Mouse (Mus musculus): ENCODE results near the gene Rsrc1. TPM values are rescaled to one million over a fixed set of nuclear protein-coding genes. Genes with fewer than 3 reads are reported as not detected.
A peak's percentile ranks its signal among the peaks of the same experiment; 100 is the strongest.
"Not testable (repeated sequence)": the region's sequence is repeated elsewhere in the genome, so short reads cannot be mapped to it uniquely, and the experiment has no call there.

The Rsrc1 gene
- total RNA-seq, 2 experiments from 2014 or later = 41.4 to 53.2 TPM

DNA sequence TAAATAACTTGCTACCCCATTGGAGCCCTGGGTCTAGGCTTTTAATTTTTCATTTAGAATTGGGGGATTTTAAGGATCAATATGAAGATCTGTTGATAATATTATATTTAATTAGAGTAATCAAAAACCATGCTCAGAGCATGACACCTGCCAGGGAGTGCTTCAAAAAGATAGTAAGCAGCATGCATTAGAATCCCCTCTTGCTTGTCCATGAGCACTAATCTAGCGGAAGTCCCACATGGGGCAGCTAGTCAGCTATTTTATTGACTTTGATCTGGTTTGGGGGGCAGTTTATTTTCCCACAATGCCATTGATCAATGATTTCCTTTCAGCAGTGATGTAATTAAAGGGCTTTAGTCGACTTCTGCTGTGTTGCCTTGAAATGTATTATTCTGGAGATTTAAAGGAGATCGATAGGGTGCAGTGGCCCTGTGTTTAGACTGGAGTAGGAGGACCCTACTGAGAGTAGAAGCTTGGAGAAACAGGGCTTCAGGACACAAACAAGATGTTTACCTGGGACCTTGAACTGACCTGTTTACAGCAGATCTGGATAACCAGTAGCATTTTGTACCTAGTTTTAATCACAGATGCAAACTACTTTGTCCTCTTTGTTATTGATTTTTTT is 251.5 kb downstream of the Rsrc1 start:
- no peak for ATAC-seq (replicated peaks; ENCODE audit: poor library complexity, severe bottlenecking)

DNA sequence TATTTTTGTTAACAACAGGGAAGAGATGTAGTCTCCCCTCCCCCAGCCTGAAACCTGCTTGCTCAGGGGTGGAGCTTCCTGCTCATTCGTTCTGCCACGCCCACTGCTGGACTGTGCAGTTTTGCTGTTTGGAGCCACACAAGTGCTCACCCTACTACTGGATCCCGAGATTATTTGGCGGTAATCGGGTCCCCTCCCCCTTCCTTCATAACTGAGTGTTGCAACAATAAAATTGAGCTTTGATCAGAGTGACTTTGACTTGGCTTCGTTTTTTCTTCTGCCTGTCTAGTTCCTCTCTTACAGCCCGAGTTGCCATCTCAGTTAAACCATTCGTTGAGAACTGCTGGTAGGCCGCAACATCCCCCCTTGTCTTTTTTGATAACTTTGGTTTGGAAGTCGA is 261.3 kb downstream of the Rsrc1 start:
- ATAC-seq (replicated peaks; ENCODE audit: poor library complexity, severe bottlenecking) = not testable (repeated sequence)

DNA sequence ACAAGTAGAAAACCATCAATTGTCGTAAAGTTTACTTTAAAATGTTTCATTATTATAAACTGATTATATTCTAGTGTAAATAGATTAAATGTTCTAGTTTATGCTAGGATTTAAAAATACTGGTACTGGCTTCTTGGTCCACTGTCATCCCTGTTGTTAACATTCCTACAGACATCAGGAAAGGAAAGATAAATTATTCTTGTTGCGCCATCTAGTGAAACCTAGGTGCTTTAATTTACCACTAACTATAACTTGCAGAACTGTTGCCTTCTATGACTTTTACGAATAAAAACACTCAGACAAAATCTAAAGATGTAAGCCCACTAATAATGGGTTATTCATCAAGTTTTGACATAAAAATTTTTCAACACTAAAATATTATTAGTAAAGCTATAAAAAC is 286.3 kb downstream of the Rsrc1 start:
- no peak for ATAC-seq (replicated peaks; ENCODE audit: poor library complexity, severe bottlenecking)

- no peak for ATAC-seq (replicated peaks; ENCODE audit: poor library complexity, severe bottlenecking)
Measured at GRCm38 (mm10) chr3:67279781-67280180, 298.6 kb downstream of the Rsrc1 start.

GRCm38 (mm10) chr3:67280247-67280646 is 299.1 kb downstream of the Rsrc1 start:
- ATAC-seq (replicated peaks; ENCODE audit: poor library complexity, severe bottlenecking) = no peak

GRCm38 (mm10) chr3:67284039-67284438 is 302.8 kb downstream of the Rsrc1 start:
- no peak for ATAC-seq (replicated peaks; ENCODE audit: poor library complexity, severe bottlenecking)

DNA sequence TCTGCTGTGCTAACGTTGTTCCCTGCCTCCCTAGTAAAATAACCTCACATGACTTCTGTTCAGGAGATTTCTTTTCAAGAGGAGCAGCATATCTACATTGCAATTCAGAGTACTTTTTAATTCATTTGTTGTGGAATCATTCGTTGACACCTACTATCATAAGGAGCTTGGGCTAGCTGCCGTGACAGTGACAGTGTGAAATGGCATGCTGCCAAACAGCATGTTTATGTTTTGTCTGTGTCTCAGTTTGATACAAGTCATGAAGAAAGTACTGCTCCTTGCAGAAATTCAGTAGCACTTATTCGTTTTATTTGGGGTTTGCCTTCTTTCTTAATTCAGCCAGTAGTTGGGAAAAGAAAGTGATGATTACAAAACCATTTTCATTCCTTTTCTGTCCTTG is 303.7 kb downstream of the Rsrc1 start:
- ATAC-seq (replicated peaks; ENCODE audit: poor library complexity, severe bottlenecking) = no peak

GRCm38 (mm10) chr3:67288664-67289063 is 307.5 kb downstream of the Rsrc1 start:
- ATAC-seq (replicated peaks; ENCODE audit: poor library complexity, severe bottlenecking) = no peak

GRCm38 (mm10) chr3:67289482-67289881 is 308.3 kb downstream of the Rsrc1 start:
- no peak for ATAC-seq (replicated peaks; ENCODE audit: poor library complexity, severe bottlenecking)

DNA sequence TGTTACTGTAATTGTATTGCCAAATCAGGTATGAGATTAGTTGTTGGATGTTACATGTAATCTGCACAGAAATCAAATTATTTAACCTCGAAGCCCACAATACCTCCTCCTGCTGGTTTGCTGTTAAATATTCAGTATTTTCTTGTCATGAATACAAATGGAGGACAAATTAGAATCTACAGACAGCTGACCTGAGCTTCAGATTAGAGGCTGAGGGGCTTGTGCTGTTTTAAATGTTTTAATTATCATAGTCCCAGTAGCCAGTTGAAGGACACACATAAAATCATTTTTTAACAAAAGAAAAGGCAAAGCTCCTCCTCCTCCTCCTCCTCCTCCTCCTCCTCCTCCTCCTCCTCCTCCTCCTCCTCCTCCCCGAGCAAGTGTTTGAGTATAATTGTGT is 327.5 kb downstream of the Rsrc1 start:
- no peak for ATAC-seq (replicated peaks; ENCODE audit: poor library complexity, severe bottlenecking)

- ATAC-seq (replicated peaks; ENCODE audit: poor library complexity, severe bottlenecking) = no peak
Measured at GRCm38 (mm10) chr3:67309644-67310311, 328.6 kb downstream of the Rsrc1 start.

GRCm38 (mm10) chr3:67311436-67311835 is 330.2 kb downstream of the Rsrc1 start:
- ATAC-seq (replicated peaks; ENCODE audit: poor library complexity, severe bottlenecking) = no peak

- ATAC-seq (replicated peaks; ENCODE audit: poor library complexity, severe bottlenecking) = no peak
Measured at GRCm38 (mm10) chr3:67322422-67322821, 341.2 kb downstream of the Rsrc1 start.

DNA sequence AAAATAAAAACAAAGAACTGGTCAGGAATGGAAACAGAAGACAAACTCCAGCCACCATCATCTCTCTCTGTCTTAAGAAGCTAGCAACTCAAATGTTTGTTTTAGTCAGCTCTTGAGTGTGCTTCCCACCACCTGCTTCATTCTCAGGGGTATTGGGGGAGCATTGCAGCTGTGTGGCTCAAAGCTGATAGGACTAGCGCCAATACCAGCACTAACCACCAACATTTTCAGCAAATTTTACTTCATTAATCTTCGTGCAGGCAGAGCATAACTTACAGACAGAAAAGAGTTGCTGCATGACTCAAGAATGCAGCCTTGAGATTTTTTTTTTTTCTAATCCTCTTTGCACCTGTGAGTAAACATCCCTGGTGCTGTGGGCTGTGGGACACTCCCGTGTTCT is 358.4 kb downstream of the Rsrc1 start:
- no peak for ATAC-seq (replicated peaks; ENCODE audit: poor library complexity, severe bottlenecking)

- no peak for ATAC-seq (replicated peaks; ENCODE audit: poor library complexity, severe bottlenecking)
Measured at GRCm38 (mm10) chr3:67340921-67341320, 359.7 kb downstream of the Rsrc1 start.

DNA sequence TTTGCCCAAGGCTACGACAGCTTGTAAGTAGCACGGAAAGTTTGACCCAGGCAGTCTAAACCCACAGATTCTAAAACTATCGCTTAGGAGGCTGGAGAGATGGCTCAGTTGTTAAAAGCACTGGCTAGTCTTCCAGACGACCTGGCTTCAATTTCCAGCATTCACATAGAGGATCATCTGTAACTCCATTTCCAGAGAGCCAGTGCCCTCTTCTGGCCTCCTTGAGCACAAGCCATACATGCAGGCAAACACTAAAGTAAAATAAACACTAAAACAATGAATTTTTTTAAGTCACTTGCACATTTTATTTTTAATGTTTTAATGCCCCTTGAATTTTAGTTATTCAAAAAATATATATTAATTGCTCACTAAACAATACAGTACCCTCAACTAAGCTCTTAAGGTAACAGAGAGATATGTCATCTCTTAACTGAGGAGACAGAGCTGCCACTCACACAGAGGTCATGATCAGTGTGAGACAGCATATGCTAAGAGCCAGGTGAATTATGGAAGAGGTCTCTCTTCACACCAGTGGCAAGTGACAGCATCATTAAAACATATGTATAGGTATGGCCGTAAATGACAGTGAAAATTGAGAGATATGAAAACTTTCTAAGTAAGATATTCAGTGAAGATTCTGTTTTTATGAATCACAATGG is 361.9 kb downstream of the Rsrc1 start:
- ATAC-seq (replicated peaks; ENCODE audit: poor library complexity, severe bottlenecking) = no peak

GRCm38 (mm10) chr3:67344599-67344998 is 363.4 kb downstream of the Rsrc1 start:
- peak; percentile 79 for ATAC-seq (replicated peaks; ENCODE audit: poor library complexity, severe bottlenecking)

DNA sequence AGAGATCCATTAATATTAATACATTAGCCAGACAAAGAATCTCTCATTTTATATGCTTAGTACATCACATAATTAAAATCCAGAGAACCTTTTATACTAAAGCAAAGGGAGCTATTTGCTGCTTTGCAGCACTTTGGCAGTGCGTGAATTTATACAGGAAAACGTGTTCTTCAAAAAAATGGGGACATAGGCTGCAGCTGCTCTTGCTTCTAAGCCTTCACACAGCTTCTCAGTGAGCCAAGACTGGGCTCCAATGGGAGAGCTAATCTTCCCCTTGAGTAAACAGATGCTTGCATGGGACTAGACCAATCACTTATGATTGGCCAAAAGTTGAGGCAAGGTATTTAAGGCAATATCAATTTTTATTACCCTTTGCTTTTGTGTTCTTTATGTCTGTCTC is 365.5 kb downstream of the Rsrc1 start:
- no peak for ATAC-seq (replicated peaks; ENCODE audit: poor library complexity, severe bottlenecking)

DNA sequence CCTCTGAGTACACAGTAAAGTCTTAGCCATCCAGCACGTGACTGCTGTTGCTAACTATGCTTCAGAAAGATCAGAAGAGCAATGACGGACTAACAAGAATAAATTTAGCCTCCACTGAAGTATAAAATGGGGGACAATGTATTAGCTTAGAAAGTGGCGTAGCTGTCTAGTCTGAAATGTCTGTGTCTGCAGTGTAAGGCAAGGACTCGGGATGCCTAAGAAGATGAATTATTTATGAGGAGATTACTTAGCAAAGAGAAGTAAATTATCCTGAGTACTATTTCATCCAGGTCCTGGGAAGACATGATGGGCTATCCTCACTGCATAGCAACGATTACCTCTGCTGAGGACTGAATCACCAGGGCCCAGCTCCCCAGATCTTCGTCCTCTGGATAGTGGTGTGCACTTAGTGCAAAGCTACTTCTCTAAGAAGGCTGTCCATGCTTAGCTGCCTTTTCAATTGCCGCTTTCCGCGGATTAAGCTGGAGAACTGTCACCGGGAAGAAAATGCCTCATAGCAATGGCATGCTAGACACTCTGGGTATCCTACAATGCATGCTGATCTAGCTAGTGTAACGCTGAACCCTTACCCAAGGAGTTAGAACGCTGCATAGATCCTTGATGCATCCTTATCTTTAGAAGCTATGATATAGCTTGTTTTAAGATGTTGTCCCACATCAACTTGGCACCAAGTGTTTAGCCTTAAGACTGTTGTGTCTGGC is 370.4 kb downstream of the Rsrc1 start:
- ATAC-seq (replicated peaks; ENCODE audit: poor library complexity, severe bottlenecking) = no peak

- ATAC-seq (replicated peaks; ENCODE audit: poor library complexity, severe bottlenecking) = peak; percentile 53; the same call in 1 of the 2 replicates
Measured at GRCm38 (mm10) chr3:67352128-67352762, 371.1 kb downstream of the Rsrc1 start.

- no peak for ATAC-seq (replicated peaks; ENCODE audit: poor library complexity, severe bottlenecking)
Measured at GRCm38 (mm10) chr3:67352763-67353149, 371.6 kb downstream of the Rsrc1 start.
